Mouse (Mus musculus) thymus, adult 2 months (tissue): ENCODE measurements around the gene Hacd1. TPM values are rescaled to one million over a fixed set of nuclear protein-coding genes. Genes with fewer than 3 reads are reported as not detected.

Source experiments
- DNase-seq: peaks from one replicate; pipeline ENCODE4 v3.0.0; 2021
- H3K27ac ChIP-seq: fragments of 200-500 bp; 2 replicates; pipeline ENCODE4 v1.5.1; 2012; ENCODE audit warnings: low read length, control low read depth; ENCODE audit not compliant: control insufficient read depth, insufficient read depth
- H3K27me3 ChIP-seq: fragments of 200-500 bp; 2 replicates; pipeline ENCODE4 v1.6.1; 2012; ENCODE audit warnings: mild to moderate bottlenecking, low read length, moderate library complexity, mixed read lengths; ENCODE audit not compliant: control insufficient read depth, insufficient read depth
- H3K36me3 ChIP-seq: fragments of 200-500 bp; 2 replicates; pipeline ENCODE4 v1.6.1; 2012; ENCODE audit warnings: mild to moderate bottlenecking, low read length, moderate library complexity; ENCODE audit not compliant: control insufficient read depth, insufficient read depth
- H3K4me1 ChIP-seq: fragments of 200-500 bp; replicated peaks from 2 replicates; pipeline ENCODE4 v1.6.1; 2012; ENCODE audit warnings: low read length; ENCODE audit not compliant: control insufficient read depth, insufficient read depth
- H3K4me3 ChIP-seq: fragments of 200-500 bp; 2 replicates; pipeline ENCODE4 v1.5.1; 2012; ENCODE audit warnings: mild to moderate bottlenecking, low read length, control low read depth, moderate library complexity; ENCODE audit not compliant: control insufficient read depth, insufficient read depth
- CTCF ChIP-seq: fragments of 200-500 bp; IDR thresholded peaks from 2 replicates; pipeline ENCODE4 v1.5.1; 2012; ENCODE audit warnings: mild to moderate bottlenecking, control low read depth, low read length, moderate library complexity, borderline replicate concordance; ENCODE audit not compliant: control insufficient read depth, poor library complexity, insufficient read depth; ENCODE audit errors: extremely low read depth
- POLR2A ChIP-seq: fragments of 200-500 bp; IDR thresholded peaks from 2 replicates; pipeline ENCODE4 v1.6.1; 2012; ENCODE audit warnings: mild to moderate bottlenecking, low read length, control low read depth, moderate library complexity; ENCODE audit not compliant: control insufficient read depth, poor library complexity, insufficient read depth; ENCODE audit errors: extremely low read depth
- WGBS: fragments of 180-500 bp; shearing (Covaris S2); methylation state at CpG from one replicate; pipeline ENCODE4 v1.1.7; 2018; 5-methylcytosine and 5-hydroxymethylcytosine counted together
- polyA plus RNA-seq: library from polyadenylated mRNA; depleted of rRNA; stranded (reverse); fragments of >200 nt; gene quantifications from 2 replicates; pipeline ENCODE4 v1.2.3, GENCODE M21; 2012; rRNA removed

Hacd1 gene
- polyA plus RNA-seq, 1 experiment, result 20.7 TPM

DNA sequence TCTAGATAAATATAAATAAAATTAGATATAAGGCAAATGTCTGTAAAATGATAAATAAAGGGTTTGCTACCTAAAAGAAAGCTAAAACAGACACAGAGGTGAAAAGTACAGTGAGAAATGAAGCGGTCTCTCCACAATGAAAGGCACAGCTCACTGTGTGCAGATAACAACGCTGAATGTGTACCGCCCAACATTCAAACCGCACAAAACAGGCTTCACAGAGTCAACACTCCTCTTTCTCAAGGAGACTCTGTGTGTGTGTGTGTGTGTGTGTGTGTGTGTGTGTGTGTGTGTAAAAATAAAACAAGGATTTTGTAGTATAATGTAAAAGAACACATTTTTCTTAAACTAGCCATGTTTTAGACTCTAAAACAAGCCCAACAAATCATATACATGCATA is 247.9 kb downstream of the Hacd1 start:
- no peak overlapping the region for H3K27ac ChIP-seq
- WGBS, result 93% methylated on average over 4 of the region's 4 CpGs
- no peaks in the 10 kb centered on the region for H3K4me1 ChIP-seq

DNA sequence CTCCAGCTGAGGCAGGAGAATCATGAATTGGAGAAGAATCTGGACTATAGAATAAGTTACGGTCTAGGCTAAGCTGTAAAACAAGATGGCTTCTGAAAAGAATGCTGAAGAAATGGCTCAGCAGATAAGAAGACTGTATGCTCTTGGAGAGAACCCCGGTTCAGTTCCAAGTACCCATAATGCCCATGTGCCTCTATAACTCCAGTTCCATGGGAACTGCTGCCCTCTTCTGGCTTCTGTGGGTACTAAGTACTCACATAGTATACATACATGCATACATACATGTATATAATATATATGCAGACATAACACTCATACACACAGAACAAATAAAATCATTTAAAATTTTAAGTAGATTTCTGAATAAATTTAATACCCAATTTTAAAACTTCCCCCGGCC is 249.8 kb downstream of the Hacd1 start:
- no peak overlapping the region for H3K4me3 ChIP-seq
- peak; percentile 13 for DNase-seq
- no peaks in the 10 kb centered on the region for H3K4me1 ChIP-seq
- no peak for TF ChIP-seq CTCF
- H3K27ac ChIP-seq, result no peak overlapping the region
- 93% methylated on average over 3 of the region's 3 CpGs for WGBS
- no peaks in the 10 kb centered on the region for H3K27me3 ChIP-seq
- no peaks in the 10 kb centered on the region for H3K36me3 ChIP-seq

More for the DNA sequence above, 247.9 kb downstream of the Hacd1 start:
- Histone ChIP-seq H3K27me3 (no peaks in the 10 kb centered on the region), H3K4me3 (no peak overlapping the region), H3K36me3 (no peaks in the 10 kb centered on the region)
- TF ChIP-seq CTCF (no peak), POLR2A (no peak)
- no peak for DNase-seq

DNA sequence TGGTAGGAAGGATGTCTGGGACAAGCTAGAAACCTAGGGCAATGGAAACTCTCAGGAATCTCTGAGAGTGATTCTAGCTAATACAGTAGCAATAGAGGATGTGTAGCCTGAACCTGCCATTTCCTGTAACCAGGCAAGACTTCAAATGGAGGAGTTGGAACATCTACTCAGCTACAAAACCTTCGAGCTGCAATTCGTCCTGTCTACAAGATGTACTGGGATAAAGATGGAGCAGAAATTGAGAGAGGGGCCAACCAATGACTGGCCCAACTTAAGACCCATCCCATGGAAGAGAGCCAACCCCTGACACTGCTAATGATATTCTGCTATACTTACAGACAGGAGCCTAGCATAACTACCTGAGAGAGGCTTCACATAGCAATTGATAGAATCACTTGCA is 255.3 kb downstream of the Hacd1 start:
- H3K4me3 ChIP-seq, result no peak overlapping the region
- H3K27ac ChIP-seq, result no peak overlapping the region
- WGBS, result 90% methylated on average over 2 of the region's 2 CpGs
- DNase-seq, result no peak
- H3K4me1 ChIP-seq, result no peaks in the 10 kb centered on the region
- no peaks in the 10 kb centered on the region for H3K27me3 ChIP-seq
- TF ChIP-seq CTCF, result no peak
- TF ChIP-seq POLR2A, result no peak
- no peaks in the 10 kb centered on the region for H3K36me3 ChIP-seq

Other genes starting within 250 kb of the Hacd1 start
- 18.7 and 21.1 TPM in 2 replicates for gene Stam, start 18.0 kb upstream of the Hacd1 start, polyA plus RNA-seq
- 0.11 and 0.16 TPM in 2 replicates for gene Tmem236, start 118.4 kb upstream of the Hacd1 start, polyA plus RNA-seq
- gene Mrc1, start 173.3 kb upstream of the Hacd1 start, polyA plus RNA-seq, result 2.5 and 2.6 TPM in 2 replicates